In the genomic region with DNA sequence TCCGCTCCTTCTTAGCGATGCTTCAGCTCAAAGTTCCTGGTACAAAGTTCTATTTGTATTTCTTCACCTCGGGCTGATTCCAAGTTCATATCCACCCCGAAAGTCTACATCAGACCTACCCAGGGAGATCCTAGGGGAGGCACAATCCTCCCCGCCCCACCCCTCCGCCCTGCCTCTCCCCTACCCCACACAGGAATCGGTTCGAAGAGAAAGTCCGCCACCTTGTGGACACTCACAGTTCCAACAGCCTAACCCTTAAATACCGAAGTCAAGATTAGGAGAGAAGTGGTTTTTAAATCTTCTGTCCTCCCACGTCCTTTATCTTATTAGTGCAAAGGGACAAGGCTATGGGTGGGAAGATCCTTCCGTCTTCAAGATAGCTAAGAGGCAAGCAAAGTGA, we compare ENCODE assay signal across 8 mouse cellular contexts. TPM values are rescaled to one million over a fixed set of nuclear protein-coding genes. Genes with fewer than 3 reads are reported as not detected.
A peak's percentile ranks its signal among the peaks of the same experiment; 100 is the strongest.
DNase-seq lines count a peak whose midpoint lies in the region; ATAC-seq and TF ChIP-seq lines count a peak whose summit lies in the region.

No protein-coding gene starts in this region.

- H3K27ac ChIP-seq in forebrain, embryonic 15.5 days (replicated peaks), result no peak overlapping the region

- DNase-seq in c-Kit-positive CD71-negative TER-119-negative erythroid progenitor cells, embryonic 14.5 days (ENCODE audit: low read depth), result peak; percentile 48
- peak; percentile 21 for DNase-seq in heart, postnatal 25 days (ENCODE audit: low spot score)
- DNase-seq in layer of hippocampus, adult 18-20 months (ENCODE audit: low spot score in 2 of 2), result peak; percentile 30 to 65
- DNase-seq in lung, postnatal 10 days, result peak; percentile 78
- peak; percentile 81 for DNase-seq in retina, postnatal 1 day
- peak; percentile 37 for DNase-seq in urinary bladder, adult 2 months (ENCODE audit: low spot score)

- H3K4me3 ChIP-seq in E14TG2a.4 (replicated peaks; ENCODE audit: low read length), result peak overlapping the region; percentile 11; the same call in 1 of the 2 replicates
- H3K4me3 ChIP-seq in forebrain, embryonic 15.5 days, result 0 out of 2 replicates have a peak overlapping the region, but pooled peaks have one; percentile 9

- intact Hi-C loops in heart, postnatal 25 days (cut with DNase I), result loop anchor here (1.0 to 5.0 kb wide), 3 partner anchors 34 to 116 kb away; no protein-coding TSS in a partner anchor

- H3K9me3 ChIP-seq in E14TG2a.4 (ENCODE audit: low read length), result no peaks in the 10 kb centered on the region
- no peaks in the 10 kb centered on the region for H3K9me3 ChIP-seq in forebrain, embryonic 15.5 days

- WGBS in forebrain, embryonic 15.5 days, result 3% methylated on average over 12 of the region's 12 CpGs

- H3K9ac ChIP-seq in forebrain, embryonic 15.5 days (replicated peaks), result no peak overlapping the region

- H3K36me3 ChIP-seq in E14TG2a.4 (ENCODE audit: insufficient read depth, low read length), result no peaks in the 10 kb centered on the region
- H3K36me3 ChIP-seq in forebrain, embryonic 15.5 days, result no peaks in the 10 kb centered on the region

- H3K4me2 ChIP-seq in forebrain, embryonic 15.5 days (replicated peaks), result peak overlapping the region; percentile 40

- H3K4me1 ChIP-seq in E14TG2a.4 (replicated peaks; ENCODE audit: low read depth, low read length), result peaks cover 82% of the 10 kb centered on the region
- H3K4me1 ChIP-seq in forebrain, embryonic 15.5 days, result peaks cover 24% of the 10 kb centered on the region

- no peaks in the 10 kb centered on the region for H3K27me3 ChIP-seq in E14TG2a.4 (ENCODE audit: insufficient read depth, low read length)
- no peaks in the 10 kb centered on the region for H3K27me3 ChIP-seq in forebrain, embryonic 15.5 days

- no peak for ATAC-seq in forebrain, embryonic 15.5 days (replicated peaks)

- peak; percentile 49 for TF ChIP-seq CTCF in E14TG2a.4 (conservative IDR thresholded peaks at IDR 0.05; ENCODE audit: low read length)

RNA-seq across cellular contexts. Expression of a gene that starts 4.0 kb away (rescaled TPM):
- 0.31 and 0.55 TPM in 2 replicates for polyA plus RNA-seq in forebrain, embryonic 15.5 days (2015; fragmentation: Nextera tagmentation; extraction: Ambion mirVana)
- 1 to 10 TPM; 1.4 to 1.5 TPM for total RNA-seq in heart, postnatal 25 days (2021)
- under 1 TPM; 0.61 to 0.67 TPM for total RNA-seq in layer of hippocampus, adult 18-20 months (2021)
- 7.4 and 8.1 TPM in 2 replicates for polyA plus RNA-seq in urinary bladder, adult 2 months (2012; rRNA removed)

RNA-seq across cellular contexts. Expression of a gene that starts 31.4 kb away (rescaled TPM):
- polyA plus RNA-seq in forebrain, embryonic 15.5 days (2015; fragmentation: Nextera tagmentation; extraction: Ambion mirVana), result 34.2 and 34.9 TPM in 2 replicates
- 10 to 100 TPM; 13.3 to 14.5 TPM for total RNA-seq in heart, postnatal 25 days (2021)
- 10 to 100 TPM; 21.1 to 23.0 TPM for total RNA-seq in layer of hippocampus, adult 18-20 months (2021)
- 32.9 and 37.5 TPM in 2 replicates for polyA plus RNA-seq in urinary bladder, adult 2 months (2012; rRNA removed)

RNA-seq across cellular contexts. Expression of a gene that starts 31.5 kb away (rescaled TPM):
- 14.7 and 15.5 TPM in 2 replicates for polyA plus RNA-seq in forebrain, embryonic 15.5 days (2015; fragmentation: Nextera tagmentation; extraction: Ambion mirVana)
- 10 to 100 TPM; 19.0 to 19.5 TPM for total RNA-seq in heart, postnatal 25 days (2021)
- total RNA-seq in layer of hippocampus, adult 18-20 months (2021), result 10 to 100 TPM; 10.3 TPM
- polyA plus RNA-seq in urinary bladder, adult 2 months (2012; rRNA removed), result 7.0 and 7.7 TPM in 2 replicates

RNA-seq across cellular contexts. Expression of a gene that starts 57.2 kb away (rescaled TPM):
- polyA plus RNA-seq in forebrain, embryonic 15.5 days (2015; fragmentation: Nextera tagmentation; extraction: Ambion mirVana), result 0.08 and 0.48 TPM in 2 replicates
- total RNA-seq in heart, postnatal 25 days (2021), result not detected
- total RNA-seq in layer of hippocampus, adult 18-20 months (2021), result under 1 TPM; 0.57 to 0.61 TPM
- not detected in 2 replicates for polyA plus RNA-seq in urinary bladder, adult 2 months (2012; rRNA removed)

Comparison
In these comparisons a context has a peak if more than half of its experiments do, and no peak if none do; other contexts are left out.
1. DNase-seq: peak in every context shown above with its lines; median percentile 81 in retina, postnatal 1 day; 78 in lung, postnatal 10 days; 48 in c-Kit-positive CD71-negative TER-119-negative erythroid progenitor cells, embryonic 14.5 days; 48 in layer of hippocampus, adult 18-20 months; 37 in urinary bladder, adult 2 months; 21 in heart, postnatal 25 days.